ENCODE assay signal across 23 mouse cellular contexts in genomic region chr4:109530245-109530816, GRCm38 (mm10). TPM values are rescaled to one million over a fixed set of nuclear protein-coding genes. Genes with fewer than 3 reads are reported as not detected.
DNase-seq lines count a peak whose midpoint lies in the region; ATAC-seq lines count a peak whose summit lies in the region.
"Had no signal": no experiment of that assay in that cellular context is flagged by ENCODE, and none has a peak within 500 bp of the region (broad histone marks: within the 10 kb centered on the region; RNA-seq: fewer than 3 reads in every experiment).

No protein-coding gene starts in this region.

- H3K4me1 ChIP-seq in heart, embryonic 10.5 days = no peaks in the 10 kb centered on the region
- H3K4me1 ChIP-seq in forebrain, embryonic 16.5 days (replicated peaks; ENCODE audit: control insufficient read depth, insufficient read depth, low read length) = peaks cover 4% of the 10 kb centered on the region; the same call in 1 of the 2 replicates
- H3K4me1 ChIP-seq in midbrain, embryonic 14.5 days (ENCODE audit: control insufficient read depth, insufficient read depth, low read length) = no peaks in the 10 kb centered on the region
- H3K4me1 ChIP-seq: embryonic facial prominence, embryonic 12.5 days; heart, embryonic 15.5 days; limb, embryonic 12.5 days; liver, embryonic 13.5 days had no signal

- H3K27me3 ChIP-seq in heart, embryonic 10.5 days (ENCODE audit: insufficient read depth, poor library complexity, severe bottlenecking) = no peaks in the 10 kb centered on the region
- no peaks in the 10 kb centered on the region for H3K27me3 ChIP-seq in forebrain, embryonic 16.5 days (replicated peaks; ENCODE audit: control insufficient read depth, insufficient read depth, low read length)
- H3K27me3 ChIP-seq in midbrain, embryonic 14.5 days (ENCODE audit: control insufficient read depth, insufficient read depth, low read length) = no peaks in the 10 kb centered on the region
- H3K27me3 ChIP-seq: CH12.LX; embryonic facial prominence, embryonic 12.5 days; heart, embryonic 15.5 days; limb, embryonic 12.5 days; liver, embryonic 13.5 days; lung, embryonic 15.5 days had no signal

- no peak for ATAC-seq in forebrain, embryonic 16.5 days
- no peak for ATAC-seq in midbrain, embryonic 14.5 days (ENCODE audit: low FRiP score, low TSS enrichment)
- ATAC-seq in CD4-positive, CD25-positive, alpha-beta regulatory T cell, adult 4 months = no peak

- H3K27ac ChIP-seq in heart, embryonic 10.5 days = no peak overlapping the region
- H3K27ac ChIP-seq in forebrain, embryonic 16.5 days (ENCODE audit: low read length) = no peak overlapping the region
- no peak overlapping the region for H3K27ac ChIP-seq in midbrain, embryonic 14.5 days (replicated peaks; ENCODE audit: low read depth, low read length)
- H3K27ac ChIP-seq: embryonic facial prominence, embryonic 12.5 days; heart, embryonic 15.5 days; limb, embryonic 12.5 days; liver, embryonic 13.5 days; lung, embryonic 15.5 days; stomach, postnatal 0 days had no signal

- H3K36me3 ChIP-seq in heart, embryonic 10.5 days = no peaks in the 10 kb centered on the region
- no peaks in the 10 kb centered on the region for H3K36me3 ChIP-seq in forebrain, embryonic 16.5 days (ENCODE audit: control insufficient read depth, insufficient read depth)
- H3K36me3 ChIP-seq in midbrain, embryonic 14.5 days (ENCODE audit: control insufficient read depth, insufficient read depth, low read length) = no peaks in the 10 kb centered on the region
- H3K36me3 ChIP-seq: embryonic facial prominence, embryonic 12.5 days; heart, embryonic 15.5 days; limb, embryonic 12.5 days; liver, embryonic 13.5 days; lung, embryonic 15.5 days had no signal

- WGBS in heart, embryonic 10.5 days = 73% methylated on average over 15 of the region's 15 CpGs
- whole genome bisulfite sequencing in forebrain, embryonic 16.5 days = 14% methylated on average over 15 of the region's 15 CpGs
- 12% methylated on average over 15 of the region's 15 CpGs for WGBS in midbrain, embryonic 14.5 days

- DNase-seq in heart, adult 11 months = peak; percentile 74
- DNase-seq in heart, embryonic 10.5 days (ENCODE audit: low spot score) = no peak
- DNase-seq in embryo, embryonic 10 days (ENCODE audit: low spot score) = peak; percentile 46
- DNase-seq in midbrain, embryonic 14.5 days = peak; percentile 20
- no peak for DNase-seq in natural killer cell, adult 2 months (ENCODE audit: low spot score in 2 of 2)
- no peak for DNase-seq in thymus, postnatal 36 days
- DNase-seq: adrenal gland, adult 8-10 months; cerebellum, adult 11-12 months; cerebellum, postnatal 25 days; kidney, adult 18-20 months; kidney, postnatal 10 days; liver, embryonic 13.5 days; right cerebral cortex, postnatal 25 days; thymus, postnatal 25 days had no signal

- H3K9me3 ChIP-seq in heart, embryonic 10.5 days = no peaks in the 10 kb centered on the region
- H3K9me3 ChIP-seq in forebrain, embryonic 16.5 days (ENCODE audit: control insufficient read depth, low read length) = no peaks in the 10 kb centered on the region
- no peaks in the 10 kb centered on the region for H3K9me3 ChIP-seq in midbrain, embryonic 14.5 days (ENCODE audit: control insufficient read depth, low read length)
- H3K9me3 ChIP-seq: embryonic facial prominence, embryonic 12.5 days; heart, embryonic 15.5 days; limb, embryonic 12.5 days; liver, embryonic 13.5 days; lung, embryonic 15.5 days had no signal

- no peak overlapping the region for H3K4me3 ChIP-seq in heart, embryonic 10.5 days
- no peak overlapping the region for H3K4me3 ChIP-seq in forebrain, embryonic 16.5 days (replicated peaks; ENCODE audit: low read length)
- no peak overlapping the region for H3K4me3 ChIP-seq in midbrain, embryonic 14.5 days (replicated peaks; ENCODE audit: low read depth, low read length)
- H3K4me3 ChIP-seq: embryonic facial prominence, embryonic 12.5 days; heart, embryonic 15.5 days; limb, embryonic 12.5 days; liver, embryonic 13.5 days; lung, embryonic 15.5 days; myocyte had no signal

- no peak overlapping the region for H3K9ac ChIP-seq in forebrain, embryonic 16.5 days (replicated peaks; ENCODE audit: low read depth, low read length)
- no peak overlapping the region for H3K9ac ChIP-seq in midbrain, embryonic 14.5 days (replicated peaks; ENCODE audit: low read length)
- H3K9ac ChIP-seq: embryonic facial prominence, embryonic 12.5 days; heart, embryonic 15.5 days; limb, embryonic 12.5 days; liver, embryonic 13.5 days; lung, embryonic 15.5 days had no signal

- H3K4me2 ChIP-seq in forebrain, embryonic 16.5 days (ENCODE audit: low read length) = peak overlapping the region; percentile 13; the same call in 1 of the 2 replicates
- no peak overlapping the region for H3K4me2 ChIP-seq in midbrain, embryonic 14.5 days (ENCODE audit: low read length)
- H3K4me2 ChIP-seq: embryonic facial prominence, embryonic 12.5 days; heart, embryonic 15.5 days; limb, embryonic 12.5 days; liver, embryonic 13.5 days; lung, embryonic 15.5 days had no signal

RNA-seq across cellular contexts. Expression of gene 4930522H14Rik, which starts 0.8 kb away (rescaled TPM):
- not detected in 2 replicates for polyA plus RNA-seq in heart, embryonic 10.5 days (2016; fragmentation: Nextera tagmentation; extraction: Ambion mirVana)
- polyA plus RNA-seq in forebrain, embryonic 16.5 days (2015; fragmentation: Nextera tagmentation; extraction: Ambion mirVana) = not detected in 2 replicates
- polyA plus RNA-seq in midbrain, embryonic 14.5 days (2014; fragmentation: Nextera tagmentation; extraction: Ambion mirVana) = not detected in 2 replicates
- polyA plus RNA-seq in CD4-positive, CD25-positive, alpha-beta regulatory T cell, adult 4 months (2017; shearing (Covaris generic)) = not detected
- polyA plus RNA-seq: embryonic facial prominence, embryonic 12.5 days; heart, embryonic 15.5 days; limb, embryonic 12.5 days; liver, embryonic 13.5 days; lung, embryonic 15.5 days; myocyte; stomach, postnatal 0 days had no signal

RNA-seq across cellular contexts. Expression of gene Rnf11, which starts 45.8 kb away (rescaled TPM):
- 31.1 and 31.4 TPM in 2 replicates for polyA plus RNA-seq in heart, embryonic 10.5 days (2016; fragmentation: Nextera tagmentation; extraction: Ambion mirVana)
- polyA plus RNA-seq in forebrain, embryonic 16.5 days (2015; fragmentation: Nextera tagmentation; extraction: Ambion mirVana) = 53.2 and 65.6 TPM in 2 replicates
- 84.5 and 104 TPM in 2 replicates for polyA plus RNA-seq in midbrain, embryonic 14.5 days (2014; fragmentation: Nextera tagmentation; extraction: Ambion mirVana)
- 1 to 10 TPM; 3.6 to 6.7 TPM for polyA plus RNA-seq in CD4-positive, CD25-positive, alpha-beta regulatory T cell, adult 4 months (2017; shearing (Covaris generic))

Comparison
In these comparisons a context has a peak if more than half of its experiments do, and no peak if none do; other contexts are left out.
1. DNase-seq: peak in heart, adult 11 months (single experiment), embryo, embryonic 10 days (single experiment) and midbrain, embryonic 14.5 days (single experiment); none in heart, embryonic 10.5 days (single experiment), natural killer cell, adult 2 months (0 of 2) and thymus, postnatal 36 days (0 of 2).